Mouse (Mus musculus) ES-Bruce4 (cell line): ENCODE data around the gene Sptb. TPM values are rescaled to one million over a fixed set of nuclear protein-coding genes. Genes with fewer than 3 reads are reported as not detected.

Source experiments
- H3K27ac ChIP-seq: 2 replicates; pipeline ENCODE4 v1.5.1; 2012; ENCODE audit warnings: low read length, inconsistent platforms; ENCODE audit not compliant: insufficient read depth
- H3K27me3 ChIP-seq: 2 replicates; pipeline ENCODE4 v1.6.1; 2012; ENCODE audit warnings: mild to moderate bottlenecking, low read length, inconsistent platforms; ENCODE audit not compliant: control insufficient read depth, poor library complexity, insufficient read depth, severe bottlenecking
- H3K36me3 ChIP-seq: 2 replicates; pipeline ENCODE4 v1.6.1; 2012; ENCODE audit warnings: inconsistent platforms, mild to moderate bottlenecking, low read length, moderate library complexity; ENCODE audit not compliant: control insufficient read depth, poor library complexity, insufficient read depth, severe bottlenecking
- H3K4me1 ChIP-seq: one replicate; pipeline ENCODE4 v1.8.1; 2011; ENCODE audit warnings: low read length; ENCODE audit not compliant: control insufficient read depth, insufficient read depth
- H3K4me3 ChIP-seq: 2 replicates; pipeline ENCODE4 v1.5.1; 2011; ENCODE audit warnings: low read depth, mild to moderate bottlenecking, low read length
- H3K9ac ChIP-seq: 2 replicates; pipeline ENCODE4 v1.6.1; 2012; ENCODE audit warnings: low read depth, mild to moderate bottlenecking, inconsistent platforms; ENCODE audit not compliant: poor library complexity, severe bottlenecking
- H3K9me3 ChIP-seq: replicated peaks from 2 replicates; pipeline ENCODE4 v1.6.1; 2012; ENCODE audit warnings: mild to moderate bottlenecking, low read length, inconsistent platforms; ENCODE audit not compliant: control insufficient read depth, poor library complexity, insufficient read depth, severe bottlenecking
- CTCF ChIP-seq: IDR thresholded peaks from one replicate; pipeline ENCODE4 v1.8.1; 2011; ENCODE audit warnings: low read depth, low read length
- EP300 ChIP-seq: IDR thresholded peaks from 2 replicates; pipeline ENCODE4 v1.6.1; 2011; ENCODE audit warnings: low read depth, low read length; ENCODE audit not compliant: insufficient read depth
- POLR2A ChIP-seq: IDR thresholded peaks from one replicate; pipeline ENCODE4 v1.8.1; 2011; ENCODE audit warnings: low read length; ENCODE audit not compliant: insufficient read depth
- polyA plus RNA-seq: library from polyadenylated mRNA; stranded (reverse); fragments of >200 nt; gene quantifications from 2 replicates; pipeline ENCODE4 v1.2.4, GENCODE M21; 2011; ENCODE audit warnings: low read depth; ENCODE audit not compliant: missing spikeins, insufficient read depth, insufficient read length

Sptb gene
- polyA plus RNA-seq, 1 experiment, result 4.6 TPM

- Histone ChIP-seq H3K27me3 (no peaks in the 10 kb centered on the region), H3K9me3 (no peaks in the 10 kb centered on the region), H3K27ac (no peak overlapping the region), H3K4me1 (no peaks in the 10 kb centered on the region), H3K4me3 (no peak overlapping the region), H3K36me3 (no peaks in the 10 kb centered on the region), H3K9ac (no peak overlapping the region)
- no peak for TF ChIP-seq POLR2A
- no peak for TF ChIP-seq EP300
- no peak for TF ChIP-seq CTCF
Measured at GRCm38 (mm10) chr12:76604546-76604945, 105.8 kb downstream of the Sptb start.

GRCm38 (mm10) chr12:76603779-76604178, 106.6 kb downstream of the Sptb start:
- no peak overlapping the region for H3K4me3 ChIP-seq
- no peaks in the 10 kb centered on the region for H3K27me3 ChIP-seq
- H3K9me3 ChIP-seq, result no peaks in the 10 kb centered on the region
- H3K9ac ChIP-seq, result no peak overlapping the region
- no peaks in the 10 kb centered on the region for H3K4me1 ChIP-seq
- no peaks in the 10 kb centered on the region for H3K36me3 ChIP-seq
- H3K27ac ChIP-seq, result no peak overlapping the region
- TF ChIP-seq POLR2A (no peak), EP300 (no peak), CTCF (no peak)

GRCm38 (mm10) chr12:76598196-76598928, 112.0 kb downstream of the Sptb start:
- Histone ChIP-seq H3K9ac (no peak overlapping the region), H3K4me1 (peaks cover 4% of the 10 kb centered on the region), H3K36me3 (no peaks in the 10 kb centered on the region), H3K27ac (no peak overlapping the region), H3K27me3 (no peaks in the 10 kb centered on the region), H3K9me3 (no peaks in the 10 kb centered on the region), H3K4me3 (no peak overlapping the region)
- TF ChIP-seq POLR2A (no peak), EP300 (no peak), CTCF (no peak)

GRCm38 (mm10) chr12:76597577-76598100, 112.7 kb downstream of the Sptb start:
- Histone ChIP-seq H3K4me3 (no peak overlapping the region), H3K27ac (no peak overlapping the region), H3K36me3 (no peaks in the 10 kb centered on the region), H3K9me3 (no peaks in the 10 kb centered on the region), H3K9ac (no peak overlapping the region), H3K27me3 (no peaks in the 10 kb centered on the region), H3K4me1 (peaks cover 4% of the 10 kb centered on the region)
- no peak for TF ChIP-seq POLR2A
- no peak for TF ChIP-seq CTCF
- no peak for TF ChIP-seq EP300

- H3K4me3 ChIP-seq, result no peak overlapping the region
- no peaks in the 10 kb centered on the region for H3K9me3 ChIP-seq
- no peak overlapping the region for H3K9ac ChIP-seq
- no peaks in the 10 kb centered on the region for H3K27me3 ChIP-seq
- peaks cover 4% of the 10 kb centered on the region for H3K4me1 ChIP-seq
- TF ChIP-seq CTCF, result peak; percentile 95
- TF ChIP-seq POLR2A, result no peak
- 0 out of 2 replicates have a peak, but pooled peaks have one; percentile 14 for TF ChIP-seq EP300
- H3K27ac ChIP-seq, result no peak overlapping the region
- no peaks in the 10 kb centered on the region for H3K36me3 ChIP-seq
Measured at GRCm38 (mm10) chr12:76596292-76597023, 113.9 kb downstream of the Sptb start.

GRCm38 (mm10) chr12:76595830-76596229, 114.5 kb downstream of the Sptb start:
- H3K27ac ChIP-seq, result no peak overlapping the region
- no peak overlapping the region for H3K4me3 ChIP-seq
- H3K9me3 ChIP-seq, result no peaks in the 10 kb centered on the region
- H3K9ac ChIP-seq, result no peak overlapping the region
- H3K36me3 ChIP-seq, result no peaks in the 10 kb centered on the region
- peaks cover 4% of the 10 kb centered on the region for H3K4me1 ChIP-seq
- no peak for TF ChIP-seq CTCF
- TF ChIP-seq EP300, result no peak
- no peak for TF ChIP-seq POLR2A
- no peaks in the 10 kb centered on the region for H3K27me3 ChIP-seq
